Mouse (Mus musculus) kidney, embryonic 14.5 days (tissue): ENCODE results near the gene Gnaq. TPM values are rescaled to one million over a fixed set of nuclear protein-coding genes. Genes with fewer than 3 reads are reported as not detected.
"Not testable (repeated sequence)": the region's sequence is repeated elsewhere in the genome, so short reads cannot be mapped to it uniquely, and the experiment has no call there.

Experiments used
- ATAC-seq: fragments of 200-750 bp; cut with Nextera tagmentation; 2 replicates; pipeline ENCODE4 v1.8.0; 2017; ENCODE audit warnings: moderate number of reproducible peaks, mild to moderate bottlenecking, moderate TSS enrichment, moderate library complexity; ENCODE audit not compliant: low FRiP score, low TSS enrichment
- H3K27ac ChIP-seq: fragments of 300-500 bp; sonication (generic); 2 replicates; pipeline ENCODE4 v1.5.1; 2014; ENCODE audit warnings: low read depth, mild to moderate bottlenecking, low read length, moderate library complexity, mixed read lengths
- H3K27me3 ChIP-seq: fragments of 300-500 bp; sonication (generic); 2 replicates; pipeline ENCODE4 v1.6.1; 2014; ENCODE audit warnings: mild to moderate bottlenecking, low read length; ENCODE audit not compliant: control insufficient read depth, insufficient read depth
- H3K36me3 ChIP-seq: fragments of 300-500 bp; sonication (generic); 2 replicates; pipeline ENCODE4 v1.6.1; 2014; ENCODE audit warnings: low read length, mixed read lengths; ENCODE audit not compliant: control insufficient read depth, insufficient read depth
- H3K4me1 ChIP-seq: fragments of 300-500 bp; sonication (generic); 2 replicates; pipeline ENCODE4 v1.6.1; 2014; ENCODE audit warnings: low read length, mixed read lengths; ENCODE audit not compliant: control insufficient read depth, insufficient read depth
- H3K4me2 ChIP-seq: fragments of 300-500 bp; sonication (generic); replicated peaks from 2 replicates; pipeline ENCODE4 v1.6.1; 2014; ENCODE audit warnings: low read depth, mild to moderate bottlenecking, low read length
- H3K4me3 ChIP-seq: fragments of 300-500 bp; sonication (generic); 2 replicates; pipeline ENCODE4 v1.5.1; 2014; ENCODE audit warnings: mild to moderate bottlenecking, low read length
- H3K9ac ChIP-seq: fragments of 300-500 bp; sonication (generic); 2 replicates; pipeline ENCODE4 v1.6.1; 2014; ENCODE audit warnings: low read depth, mild to moderate bottlenecking, low read length, moderate library complexity
- H3K9me3 ChIP-seq: fragments of 300-500 bp; sonication (generic); 2 replicates; pipeline ENCODE4 v1.6.1; 2016; ENCODE audit warnings: low read length; ENCODE audit not compliant: control insufficient read depth
- WGBS: fragments of 180-500 bp; shearing (Covaris S2); extraction: QIAGEN DNeasy Blood & Tissue Kit; methylation state at CpG from one replicate; pipeline ENCODE4 v1.1.7; 2014; 5-methylcytosine and 5-hydroxymethylcytosine counted together
- polyA plus RNA-seq: library from polyadenylated mRNA; unstranded; fragments of >200 nt; fragmentation: Nextera tagmentation; extraction: Ambion mirVana; gene quantifications from 2 replicates; pipeline ENCODE4 v1.2.1, GENCODE M21; 2014

The Gnaq gene
- 18.3 and 26.1 TPM in 2 replicates for polyA plus RNA-seq

DNA sequence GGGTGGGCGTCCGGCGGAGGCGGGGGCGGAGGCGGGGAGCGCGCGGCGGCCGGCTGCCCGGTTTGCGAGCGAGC is at the start of gene Gnaq:
Gene Gnaq, plus strand, starts transcription at position 41 of the 74 bp plus-strand sequence.
- Histone ChIP-seq H3K27ac (peak within 1 kb of the TSS; percentile 97), H3K27me3 (no peaks in the 10 kb centered on the region), H3K4me2 (peak within 1 kb of the TSS; percentile 62), H3K4me3 (peak within 1 kb of the TSS; percentile 80), H3K9ac (peak within 1 kb of the TSS; percentile 99), H3K4me1 (peaks cover 33% of the 10 kb centered on the region), H3K36me3 (no peaks in the 10 kb centered on the region), H3K9me3 (no peaks in the 10 kb centered on the region)
- no peak for ATAC-seq
- 2% methylated on average over 10 of the region's 14 CpGs for WGBS

DNA sequence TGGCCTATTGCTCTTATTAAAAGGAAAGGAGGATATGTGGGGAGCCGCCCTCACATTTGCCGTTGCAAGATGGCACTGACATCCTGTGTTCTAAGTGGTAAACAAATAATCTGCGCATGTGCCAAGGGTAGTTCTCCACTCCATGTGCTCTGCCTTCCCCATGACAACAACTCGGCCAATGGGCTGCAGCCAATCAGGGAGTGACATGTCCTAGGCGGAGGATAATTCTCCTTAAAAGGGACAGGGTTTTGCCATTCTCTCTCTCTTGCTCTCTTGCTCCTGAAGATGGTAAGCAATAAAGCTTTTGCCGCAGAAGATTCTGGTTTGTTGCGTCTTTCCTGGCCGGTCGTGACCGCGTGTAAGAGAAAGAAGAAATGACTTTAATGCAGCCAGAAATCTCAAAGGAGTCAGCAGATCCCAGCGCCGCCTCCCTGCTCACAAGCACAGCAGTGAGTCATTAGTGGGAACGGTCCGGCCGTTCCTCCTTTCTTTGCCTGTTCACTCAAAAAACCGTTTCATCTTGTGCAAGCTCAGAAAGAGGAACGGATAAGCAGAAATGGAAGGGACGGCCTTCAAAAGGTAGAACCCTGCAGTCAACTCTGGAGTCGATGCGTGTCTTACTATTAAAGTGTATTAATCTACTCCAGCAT is 48.5 kb upstream of the Gnaq start:
- WGBS, result 95% methylated on average over 20 of the region's 21 CpGs
- not testable (repeated sequence) for ATAC-seq, H3K4me1 ChIP-seq, H3K9ac ChIP-seq, H3K4me2 ChIP-seq, H3K9me3 ChIP-seq, H3K36me3 ChIP-seq, H3K4me3 ChIP-seq, H3K27me3 ChIP-seq, H3K27ac ChIP-seq

DNA sequence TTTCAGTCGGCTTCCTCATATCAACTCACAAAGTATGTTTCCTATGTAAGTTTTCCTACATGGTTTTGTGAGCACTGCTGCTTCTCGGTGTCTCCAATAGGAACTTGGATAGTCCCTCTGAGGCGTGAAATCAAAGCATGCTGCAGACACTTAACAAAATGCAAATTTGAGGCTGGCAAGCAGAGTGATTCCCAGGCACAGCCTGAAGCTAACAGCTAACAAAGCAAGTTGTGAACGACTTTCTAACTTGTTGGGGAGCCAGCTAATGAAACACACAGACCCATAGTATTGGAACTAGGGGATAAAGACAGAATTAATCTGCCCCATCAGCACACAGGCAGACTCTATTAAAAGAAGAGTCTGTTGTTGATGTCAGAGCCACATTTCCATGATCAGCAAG is 47.4 kb upstream of the Gnaq start:
- Histone ChIP-seq H3K4me3 (no peak overlapping the region), H3K36me3 (no peaks in the 10 kb centered on the region), H3K27me3 (no peaks in the 10 kb centered on the region), H3K9ac (no peak overlapping the region), H3K27ac (no peak overlapping the region), H3K4me1 (no peaks in the 10 kb centered on the region), H3K9me3 (peaks cover 5% of the 10 kb centered on the region; the same call in 1 of the 2 replicates), H3K4me2 (no peak overlapping the region)
- no peak for ATAC-seq
- 77% methylated on average over 4 of the region's 4 CpGs for WGBS

DNA sequence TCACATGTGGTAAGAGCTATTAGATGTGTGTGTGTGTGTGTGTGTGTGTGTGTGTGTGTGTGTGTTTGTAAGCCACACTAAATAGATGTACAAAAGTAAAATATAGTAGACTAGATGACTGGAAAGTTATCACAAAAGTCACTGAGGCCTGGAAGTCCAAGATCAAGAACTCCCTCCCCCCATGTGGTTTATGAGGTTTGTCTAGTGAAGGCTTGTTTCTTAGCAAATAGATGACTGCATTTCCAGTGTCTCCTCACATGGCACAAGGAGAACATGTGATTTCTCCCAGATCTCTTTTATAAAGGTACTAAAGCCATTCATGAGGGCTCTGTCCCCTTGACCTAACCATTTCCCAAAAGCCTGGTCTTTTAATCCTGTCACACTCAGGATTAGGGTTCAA is 46.5 kb upstream of the Gnaq start:
- H3K9me3 ChIP-seq, result peaks cover 5% of the 10 kb centered on the region; the same call in 1 of the 2 replicates
- no peak overlapping the region for H3K9ac ChIP-seq
- no peaks in the 10 kb centered on the region for H3K27me3 ChIP-seq
- ATAC-seq, result no peak
- no peaks in the 10 kb centered on the region for H3K36me3 ChIP-seq
- no peak overlapping the region for H3K4me3 ChIP-seq
- no peak overlapping the region for H3K4me2 ChIP-seq
- H3K27ac ChIP-seq, result no peak overlapping the region
- no peaks in the 10 kb centered on the region for H3K4me1 ChIP-seq

DNA sequence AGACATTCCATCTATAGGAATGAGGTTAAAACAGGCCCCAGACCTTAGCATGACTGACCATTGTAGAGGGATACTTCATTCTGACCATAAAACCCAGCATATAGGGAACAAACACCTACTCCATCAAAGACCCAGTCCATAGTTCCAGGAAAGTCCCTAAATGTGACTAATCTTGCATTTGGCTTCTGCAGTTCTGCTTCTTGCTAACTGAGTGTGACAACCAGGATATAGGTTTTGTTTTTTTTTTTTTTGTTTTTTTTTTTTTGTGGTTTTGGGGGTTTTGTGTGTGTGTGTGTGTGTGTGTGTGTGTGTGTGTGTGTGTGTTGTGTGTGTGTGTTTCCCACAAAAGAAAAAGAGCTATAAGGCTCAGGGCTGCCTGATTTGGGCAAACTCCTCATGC is 46.0 kb upstream of the Gnaq start:
- H3K9ac ChIP-seq, result no peak overlapping the region
- no peak overlapping the region for H3K4me3 ChIP-seq
- ATAC-seq, result no peak
- no peaks in the 10 kb centered on the region for H3K4me1 ChIP-seq
- no peaks in the 10 kb centered on the region for H3K27me3 ChIP-seq
- no peak overlapping the region for H3K27ac ChIP-seq
- H3K4me2 ChIP-seq, result no peak overlapping the region
- no peaks in the 10 kb centered on the region for H3K36me3 ChIP-seq
- H3K9me3 ChIP-seq, result peaks cover 5% of the 10 kb centered on the region; the same call in 1 of the 2 replicates

DNA sequence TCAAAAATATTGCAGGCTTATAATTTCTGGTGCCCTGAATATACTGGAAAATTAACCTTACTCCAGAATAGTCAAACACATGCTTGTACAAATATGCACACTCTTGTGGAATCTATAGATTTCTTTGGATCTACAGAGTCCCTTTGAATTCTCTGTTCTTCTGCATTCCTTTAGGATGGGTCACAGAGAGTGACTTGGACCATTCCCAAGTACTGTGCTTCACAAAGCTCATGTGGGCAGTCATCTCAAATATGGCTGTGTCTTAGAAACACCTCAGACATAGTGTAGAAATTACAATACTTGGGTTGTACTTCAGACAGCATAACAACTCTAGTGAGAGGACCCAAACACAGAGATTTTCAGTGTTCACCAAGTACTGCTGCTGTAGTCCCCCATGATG is 45.2 kb upstream of the Gnaq start:
- no peaks in the 10 kb centered on the region for H3K4me1 ChIP-seq
- no peaks in the 10 kb centered on the region for H3K27me3 ChIP-seq
- ATAC-seq, result no peak
- H3K4me3 ChIP-seq, result no peak overlapping the region
- no peak overlapping the region for H3K4me2 ChIP-seq
- H3K9me3 ChIP-seq, result peaks cover 5% of the 10 kb centered on the region; the same call in 1 of the 2 replicates
- H3K36me3 ChIP-seq, result no peaks in the 10 kb centered on the region
- no peak overlapping the region for H3K27ac ChIP-seq
- no peak overlapping the region for H3K9ac ChIP-seq

DNA sequence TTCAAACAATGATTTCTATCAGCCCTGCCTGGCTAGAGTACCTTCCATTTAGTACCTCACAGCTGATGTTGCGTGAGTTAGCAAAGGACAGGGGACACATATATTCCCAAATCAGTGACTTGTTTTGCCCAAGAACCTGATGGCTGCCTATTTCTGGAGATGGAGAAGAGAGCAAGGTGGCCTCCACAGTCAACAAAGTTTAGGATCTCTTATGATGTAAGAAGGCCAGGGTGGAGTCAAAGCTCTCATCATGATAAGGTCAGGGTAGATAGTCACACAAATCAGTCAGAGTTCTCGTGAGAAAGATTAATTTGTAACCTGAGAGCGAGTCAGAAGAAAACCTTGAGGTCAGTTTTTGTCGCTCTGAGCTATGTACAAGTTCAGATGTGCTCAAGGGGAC is 39.0 kb upstream of the Gnaq start:
- Histone ChIP-seq H3K4me2 (no peak overlapping the region), H3K27ac (no peak overlapping the region), H3K27me3 (no peaks in the 10 kb centered on the region), H3K9me3 (peaks cover 5% of the 10 kb centered on the region; the same call in 1 of the 2 replicates), H3K4me3 (no peak overlapping the region), H3K4me1 (no peaks in the 10 kb centered on the region), H3K9ac (no peak overlapping the region), H3K36me3 (no peaks in the 10 kb centered on the region)
- no peak for ATAC-seq
- WGBS, result 58% methylated on average over 4 of the region's 4 CpGs

DNA sequence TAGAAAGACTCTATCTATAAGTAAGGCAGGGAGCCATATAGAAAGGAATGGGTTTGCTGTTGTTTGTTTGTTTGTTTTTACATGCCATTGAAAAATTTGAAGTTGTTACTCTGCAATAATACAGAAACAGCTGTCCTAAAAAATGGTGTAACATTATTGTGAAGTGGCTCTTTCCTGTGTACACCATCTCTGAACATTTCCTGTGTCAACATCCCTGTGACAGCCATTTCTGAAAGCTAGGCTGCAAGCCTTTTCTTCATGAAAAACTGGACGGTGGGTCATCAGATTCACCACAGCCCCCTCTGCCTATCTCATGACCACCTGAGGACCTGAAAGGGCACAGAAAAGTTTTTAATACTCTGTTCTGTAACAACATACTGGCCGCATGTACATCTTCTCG is 22.7 kb upstream of the Gnaq start:
- Histone ChIP-seq H3K4me2 (no peak overlapping the region), H3K9me3 (no peaks in the 10 kb centered on the region)
- no peak for ATAC-seq

DNA sequence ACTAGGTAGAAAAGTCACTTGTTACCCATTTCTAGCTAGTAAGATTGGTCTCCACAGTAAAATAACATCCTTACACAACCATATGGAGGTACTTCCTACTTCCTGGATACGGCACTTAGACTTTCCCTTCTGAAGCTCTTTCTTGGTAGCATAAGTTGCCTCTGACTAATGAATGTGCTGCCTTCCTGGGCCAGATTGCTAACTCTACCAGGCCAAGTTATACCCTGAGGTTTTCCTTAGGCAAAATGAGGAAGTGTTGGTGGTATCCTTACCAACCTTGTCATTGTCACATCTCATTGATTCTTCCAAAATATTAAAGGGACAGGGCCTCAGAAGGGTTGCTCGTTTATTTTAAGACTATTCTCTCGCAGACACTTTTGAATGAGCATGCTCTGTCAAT is 22.0 kb upstream of the Gnaq start:
- Histone ChIP-seq H3K9ac (no peak overlapping the region), H3K27ac (no peak overlapping the region), H3K27me3 (no peaks in the 10 kb centered on the region), H3K4me2 (no peak overlapping the region), H3K4me3 (no peak overlapping the region), H3K9me3 (no peaks in the 10 kb centered on the region), H3K36me3 (no peaks in the 10 kb centered on the region), H3K4me1 (no peaks in the 10 kb centered on the region)
- 71% methylated on average over 3 of the region's 3 CpGs for WGBS
- no peak for ATAC-seq

More for the DNA sequence above, 22.7 kb upstream of the Gnaq start:
- Histone ChIP-seq H3K27ac (no peak overlapping the region), H3K36me3 (no peaks in the 10 kb centered on the region), H3K4me3 (no peak overlapping the region), H3K4me1 (no peaks in the 10 kb centered on the region), H3K9ac (no peak overlapping the region), H3K27me3 (no peaks in the 10 kb centered on the region)
- WGBS, result 78% methylated on average over 3 of the region's 3 CpGs

DNA sequence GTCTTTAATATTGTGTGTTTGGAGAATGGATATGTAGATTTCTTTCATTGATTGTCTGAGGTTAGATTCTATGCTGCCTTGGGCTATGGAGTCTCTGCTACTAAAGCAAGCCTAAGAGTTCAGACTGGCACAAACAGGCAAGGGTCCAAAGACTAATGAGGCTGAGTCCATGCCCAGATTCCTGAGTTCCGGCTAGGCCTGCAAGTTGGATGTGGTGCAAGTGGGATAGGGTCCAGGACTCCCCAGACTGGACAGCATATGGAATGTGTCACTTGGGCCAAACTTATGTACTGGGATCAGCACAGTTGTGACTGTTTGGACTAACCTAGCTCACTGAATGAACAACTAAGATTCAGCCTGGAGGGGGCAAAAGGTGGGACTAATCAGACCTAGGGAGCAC is 19.3 kb upstream of the Gnaq start:
- Histone ChIP-seq H3K4me3 (no peak overlapping the region), H3K27me3 (no peaks in the 10 kb centered on the region), H3K4me2 (no peak overlapping the region), H3K36me3 (no peaks in the 10 kb centered on the region), H3K9me3 (no peaks in the 10 kb centered on the region), H3K4me1 (no peaks in the 10 kb centered on the region), H3K9ac (no peak overlapping the region), H3K27ac (no peak overlapping the region)
- WGBS, result 83% methylated on average over 1 of the region's 1 CpGs
- ATAC-seq, result no peak
